Mouse (Mus musculus) cerebellum, postnatal 25 days (tissue): ENCODE measurements around the gene Notch4.
A peak's percentile ranks its signal among the peaks of the same experiment; 100 is the strongest.

Experiments used
- DNase-seq, 2 experiments: peaks; one replicate each; pipeline ENCODE4 v3.0.0; 2021; ENCODE audit warnings: mixed read lengths in 2 of 2

The Notch4 gene

GRCm38 (mm10) chr17:34627943-34628643 is 64.0 kb downstream of the Notch4 start, which contains the start of gene Ppt2:
Ppt2 (minus strand) TSS chr17:34628510.
- DNase-seq: peak; percentile 89 to 92

GRCm38 (mm10) chr17:34628644-34628967 is 64.5 kb downstream of the Notch4 start:
- no peak for DNase-seq

DNA sequence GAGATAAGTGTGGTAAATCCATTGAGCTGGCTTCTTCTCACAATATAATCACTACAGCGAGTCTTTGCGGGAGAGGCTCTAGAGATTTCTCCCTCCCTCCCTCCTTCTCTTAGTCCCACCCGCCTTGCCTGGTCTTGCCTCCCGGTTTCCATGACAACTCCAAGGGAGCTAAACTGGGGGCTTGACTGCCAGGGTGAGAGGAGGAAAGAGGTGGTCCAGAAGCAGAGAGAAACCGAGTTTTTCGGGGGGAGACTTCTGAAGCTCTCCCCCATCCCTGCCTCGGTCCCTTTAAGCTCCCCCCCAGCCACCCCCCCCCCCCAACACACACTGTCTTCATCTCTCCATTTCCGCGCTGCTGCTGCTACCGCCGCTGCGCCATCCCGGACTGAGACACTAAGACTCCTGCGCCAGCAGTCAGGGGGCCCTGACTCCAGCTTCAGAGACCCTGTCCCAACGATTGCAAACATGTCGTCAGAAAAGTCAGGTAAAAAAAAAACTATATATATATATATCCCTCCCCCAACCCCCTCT is 65.2 kb downstream of the Notch4 start, which contains the start of gene Prrt1:
Gene Prrt1 (plus strand): TSS at position 313 of the 531 bp plus-strand sequence.
- DNase-seq: peak; percentile 73 to 75

GRCm38 (mm10) chr17:34629796-34630603 is 65.9 kb downstream of the Notch4 start:
- peak; percentile 71 to 83 for DNase-seq

- peak; percentile 72 to 78 for DNase-seq
Measured at GRCm38 (mm10) chr17:34630761-34631301, 66.8 kb downstream of the Notch4 start.

DNA sequence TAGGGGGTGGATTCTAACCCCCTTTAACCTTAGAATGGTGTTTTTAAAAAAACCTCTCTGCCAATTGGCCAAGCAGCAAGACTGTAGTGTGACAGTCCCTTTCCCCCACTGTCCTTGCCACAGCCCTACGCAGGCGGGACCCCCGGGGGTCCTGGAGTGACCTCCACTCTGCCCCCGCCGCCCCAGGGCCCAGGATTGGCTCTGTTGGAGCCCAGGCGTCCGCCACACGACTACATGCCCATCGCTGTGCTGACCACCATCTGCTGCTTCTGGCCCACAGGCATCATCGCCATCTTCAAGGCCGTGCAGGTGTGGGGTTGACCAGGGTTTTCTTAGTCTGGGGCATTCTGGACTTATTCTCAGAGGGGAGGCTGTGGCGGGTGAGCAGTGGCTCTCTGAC is 67.6 kb downstream of the Notch4 start:
- DNase-seq: peak; percentile 66 to 70

GRCm38 (mm10) chr17:34632261-34632691 is 68.2 kb downstream of the Notch4 start:
- peak; percentile 85 to 90 for DNase-seq

DNA sequence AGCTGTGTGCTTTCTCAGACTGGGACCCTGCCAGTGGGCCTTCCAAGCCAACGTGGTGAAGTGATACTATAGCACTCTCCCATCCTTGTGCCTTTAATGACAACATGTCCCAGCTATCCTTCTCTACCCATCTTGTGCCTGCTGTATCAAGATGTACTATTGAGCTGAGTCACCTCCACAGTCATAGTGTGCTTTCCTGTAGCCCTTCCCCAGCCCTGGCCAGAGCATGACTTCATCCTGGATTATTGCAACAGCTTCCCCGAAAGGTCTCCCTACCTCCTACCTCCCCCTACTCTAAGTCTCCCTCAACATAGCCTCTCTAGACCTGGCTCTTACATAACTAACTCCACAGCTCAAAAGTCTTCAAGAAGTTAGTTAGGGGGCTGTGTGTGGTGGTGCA is 71.6 kb downstream of the Notch4 start:
- no peak for DNase-seq

- peak in 1 of 2 experiments; percentile 34 for DNase-seq
Measured at GRCm38 (mm10) chr17:34637459-34637858, 73.4 kb downstream of the Notch4 start.
